Mouse (Mus musculus) ES-E14 (cell line): ENCODE results near the gene BC016579.

Experiments
- CHD2 ChIP-seq: IDR thresholded peaks from 2 replicates; pipeline ENCODE4 v1.6.1; 2014; ENCODE audit warnings: mild to moderate bottlenecking, low read depth, low read length, inconsistent platforms
- HCFC1 ChIP-seq: IDR thresholded peaks from 2 replicates; pipeline ENCODE4 v1.6.1; 2012; ENCODE audit warnings: low read length, inconsistent platforms, borderline replicate concordance; ENCODE audit not compliant: insufficient read depth
- MAFK ChIP-seq: IDR thresholded peaks from 2 replicates; pipeline ENCODE4 v1.6.1; 2014; ENCODE audit warnings: mild to moderate bottlenecking, low read depth, low read length, inconsistent platforms; ENCODE audit not compliant: insufficient read depth
- ZC3H11A ChIP-seq: IDR thresholded peaks from 2 replicates; pipeline ENCODE4 v1.6.1; 2012; ENCODE audit warnings: low read depth, mild to moderate bottlenecking, inconsistent platforms, low read length, borderline replicate concordance
- ZNF384 ChIP-seq: IDR thresholded peaks from 2 replicates; pipeline ENCODE4 v1.6.1; 2012; ENCODE audit warnings: low read depth, low read length, inconsistent platforms

DNA sequence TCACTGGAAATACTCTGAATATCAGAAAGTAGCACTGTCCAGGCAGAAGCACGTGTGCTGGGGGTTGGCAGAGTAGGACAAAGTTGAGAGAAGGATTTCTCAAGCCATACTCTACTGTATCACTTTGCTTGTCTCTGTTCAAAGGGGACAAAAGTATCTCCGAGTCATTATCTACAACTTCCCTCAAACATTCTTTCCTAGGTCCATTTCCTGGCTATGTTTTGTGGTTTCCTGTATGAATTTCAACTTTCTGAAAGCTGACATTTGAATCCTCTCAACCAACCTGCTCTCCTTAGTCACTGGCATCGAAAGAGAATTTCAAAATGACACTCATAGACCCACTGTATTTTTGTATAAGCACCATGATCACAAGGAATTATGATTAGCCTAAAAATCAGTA is 14.3 kb upstream of the BC016579 start:
- TF ChIP-seq MAFK (no peak), ZC3H11A (no peak), HCFC1 (no peak), CHD2 (no peak), ZNF384 (no peak)
